In genomic region chr9:120409663-120410181, GRCm38 (mm10) we compare ENCODE assay signal across 9 mouse cellular contexts.
DNase-seq lines count a peak whose midpoint lies in the region; ATAC-seq lines count a peak whose summit lies in the region.
"Had no signal": no experiment of that assay in that cellular context is flagged by ENCODE, and none has a peak within 500 bp of the region (broad histone marks: within the 10 kb centered on the region; RNA-seq: fewer than 3 reads in every experiment).

No protein-coding gene starts in this region.

- no peak overlapping the region for H3K4me2 ChIP-seq in forebrain, embryonic 14.5 days (ENCODE audit: low read length)
- no peak overlapping the region for H3K4me2 ChIP-seq in forebrain, embryonic 11.5 days (ENCODE audit: low read depth, low read length, severe bottlenecking)
- H3K4me2 ChIP-seq: neural tube, embryonic 13.5 days had no signal

- no peak for ATAC-seq in forebrain, embryonic 14.5 days
- ATAC-seq in forebrain, embryonic 11.5 days (replicated peaks; ENCODE audit: low FRiP score) = no peak

- H3K4me1 ChIP-seq in forebrain, embryonic 14.5 days (ENCODE audit: control insufficient read depth, insufficient read depth, low read length) = no peaks in the 10 kb centered on the region
- H3K4me1 ChIP-seq in forebrain, embryonic 11.5 days (replicated peaks; ENCODE audit: control insufficient read depth, insufficient read depth, low read length) = no peaks in the 10 kb centered on the region
- peaks cover 8% of the 10 kb centered on the region; the same call in 1 of the 2 replicates for H3K4me1 ChIP-seq in midbrain, embryonic 10.5 days

- H3K4me3 ChIP-seq in forebrain, embryonic 14.5 days (ENCODE audit: low read depth, low read length) = no peak overlapping the region
- H3K4me3 ChIP-seq in forebrain, embryonic 11.5 days (ENCODE audit: low read depth, low read length) = no peak overlapping the region
- no peak overlapping the region; the same call in 1 of the 2 replicates for H3K4me3 ChIP-seq in midbrain, embryonic 10.5 days
- H3K4me3 ChIP-seq: neural tube, embryonic 13.5 days had no signal

- 59% methylated on average over 17 of the region's 17 CpGs for WGBS in forebrain, embryonic 14.5 days
- 77% methylated on average over 17 of the region's 17 CpGs for WGBS in forebrain, embryonic 11.5 days
- 80% methylated on average over 17 of the region's 17 CpGs for WGBS in midbrain, embryonic 10.5 days

- no peak overlapping the region for H3K27ac ChIP-seq in forebrain, embryonic 14.5 days (ENCODE audit: low read depth, low read length)
- H3K27ac ChIP-seq in forebrain, embryonic 11.5 days (ENCODE audit: low read depth, low read length) = no peak overlapping the region
- 0 out of 2 replicates have a peak overlapping the region, but pooled peaks have one; percentile 1 for H3K27ac ChIP-seq in midbrain, embryonic 10.5 days (replicated peaks)
- H3K27ac ChIP-seq: neural tube, embryonic 13.5 days had no signal

- H3K9me3 ChIP-seq in forebrain, embryonic 14.5 days (replicated peaks; ENCODE audit: control insufficient read depth, low read length) = no peaks in the 10 kb centered on the region
- H3K9me3 ChIP-seq in forebrain, embryonic 11.5 days (ENCODE audit: control insufficient read depth, low read length) = no peaks in the 10 kb centered on the region
- H3K9me3 ChIP-seq in midbrain, embryonic 10.5 days (replicated peaks) = no peaks in the 10 kb centered on the region
- H3K9me3 ChIP-seq: neural tube, embryonic 13.5 days had no signal

- no peaks in the 10 kb centered on the region for H3K36me3 ChIP-seq in forebrain, embryonic 14.5 days (ENCODE audit: control insufficient read depth, insufficient read depth, low read length)
- H3K36me3 ChIP-seq in forebrain, embryonic 11.5 days (ENCODE audit: control insufficient read depth, insufficient read depth, low read length) = no peaks in the 10 kb centered on the region
- H3K36me3 ChIP-seq in midbrain, embryonic 10.5 days = no peaks in the 10 kb centered on the region
- H3K36me3 ChIP-seq: neural tube, embryonic 13.5 days had no signal

- peak; percentile 16 for DNase-seq in forebrain, embryonic 14.5 days (ENCODE audit: low spot score)
- DNase-seq in forebrain, embryonic 11.5 days (ENCODE audit: low spot score) = no peak
- peak; percentile 56 for DNase-seq in right cerebral cortex, postnatal 25 days
- no peak for DNase-seq in right cerebral cortex, postnatal 14 days
- DNase-seq in midbrain, embryonic 10.5 days (ENCODE audit: low spot score) = no peak
- peak; percentile 51 to 54 for DNase-seq in right cerebral cortex, postnatal 36 days (ENCODE audit: low spot score in 2 of 2)
- no peak for DNase-seq in urinary bladder, postnatal 10 days (ENCODE audit: low spot score)
- DNase-seq in kidney, adult 9 months = no peak

- no peaks in the 10 kb centered on the region for H3K27me3 ChIP-seq in forebrain, embryonic 14.5 days (replicated peaks; ENCODE audit: control insufficient read depth, insufficient read depth, low read length)
- H3K27me3 ChIP-seq in forebrain, embryonic 11.5 days (ENCODE audit: control insufficient read depth, insufficient read depth, low read length) = no peaks in the 10 kb centered on the region
- H3K27me3 ChIP-seq in midbrain, embryonic 10.5 days (ENCODE audit: low read depth, poor library complexity, severe bottlenecking) = no peaks in the 10 kb centered on the region
- H3K27me3 ChIP-seq: neural tube, embryonic 13.5 days had no signal

- no peak overlapping the region for H3K9ac ChIP-seq in forebrain, embryonic 14.5 days (ENCODE audit: low read length)
- H3K9ac ChIP-seq in forebrain, embryonic 11.5 days (ENCODE audit: low read length) = no peak overlapping the region
- H3K9ac ChIP-seq: neural tube, embryonic 13.5 days had no signal

Comparison
In these comparisons a context has a peak if more than half of its experiments do, and no peak if none do; other contexts are left out.
1. DNase-seq: peak in forebrain, embryonic 14.5 days (single experiment), right cerebral cortex, postnatal 25 days (single experiment) and right cerebral cortex, postnatal 36 days (2 of 2); none in forebrain, embryonic 11.5 days (single experiment), right cerebral cortex, postnatal 14 days (single experiment), midbrain, embryonic 10.5 days (single experiment), urinary bladder, postnatal 10 days (single experiment) and kidney, adult 9 months (single experiment).